Mouse (Mus musculus) cerebellum, postnatal 14 days (tissue): Measurements from ENCODE around the gene Ank2.

Source experiments
- DNase-seq, 2 experiments: peaks; one replicate each; pipeline ENCODE4 v3.0.0; 2021; ENCODE audit warnings: mixed read lengths in 2 of 2

Gene Ank2

GRCm38 (mm10) chr3:127108481-127108880, 390.7 kb downstream of the Ank2 start:
- DNase-seq, result no peak

GRCm38 (mm10) chr3:127107281-127107680, 391.9 kb downstream of the Ank2 start:
- peak; percentile 73 to 77 for DNase-seq

GRCm38 (mm10) chr3:127101326-127101725, 397.8 kb downstream of the Ank2 start:
- no peak for DNase-seq

GRCm38 (mm10) chr3:127097745-127098144, 401.4 kb downstream of the Ank2 start:
- peak; percentile 41 to 52 for DNase-seq

GRCm38 (mm10) chr3:127097106-127097505, 402.0 kb downstream of the Ank2 start:
- no peak for DNase-seq

GRCm38 (mm10) chr3:127093631-127094030, 405.5 kb downstream of the Ank2 start:
- DNase-seq, result no peak

GRCm38 (mm10) chr3:127087574-127087973, 411.6 kb downstream of the Ank2 start:
- no peak for DNase-seq

- no peak for DNase-seq
Observed at GRCm38 (mm10) chr3:127086834-127087506, 412.2 kb downstream of the Ank2 start.

GRCm38 (mm10) chr3:127077369-127077768, 421.8 kb downstream of the Ank2 start:
- DNase-seq, result no peak

GRCm38 (mm10) chr3:127075531-127076280, 423.4 kb downstream of the Ank2 start:
- peak; percentile 89 to 93 for DNase-seq

- DNase-seq, result peak; percentile 85 to 86
Observed at GRCm38 (mm10) chr3:127071471-127071870, 427.7 kb downstream of the Ank2 start.

GRCm38 (mm10) chr3:127063654-127064386, 435.3 kb downstream of the Ank2 start:
- no peak for DNase-seq

GRCm38 (mm10) chr3:127059671-127060070, 439.5 kb downstream of the Ank2 start:
- DNase-seq, result no peak

- DNase-seq, result no peak
Observed at GRCm38 (mm10) chr3:127041288-127041687, 457.9 kb downstream of the Ank2 start.

GRCm38 (mm10) chr3:127038570-127038969, 460.6 kb downstream of the Ank2 start:
- peak in 1 of 2 experiments; percentile 30 for DNase-seq

- no peak for DNase-seq
Observed at GRCm38 (mm10) chr3:127036118-127036517, 463.0 kb downstream of the Ank2 start.

- DNase-seq, result no peak
Observed at GRCm38 (mm10) chr3:127035540-127035939, 463.6 kb downstream of the Ank2 start.

- DNase-seq, result no peak
Observed at GRCm38 (mm10) chr3:127034983-127035382, 464.2 kb downstream of the Ank2 start.

- no peak for DNase-seq
Observed at GRCm38 (mm10) chr3:127023992-127024391, 475.2 kb downstream of the Ank2 start.

GRCm38 (mm10) chr3:127020167-127020566, 479.0 kb downstream of the Ank2 start:
- DNase-seq, result no peak

- no peak for DNase-seq
Observed at GRCm38 (mm10) chr3:127019728-127020127, 479.4 kb downstream of the Ank2 start.

GRCm38 (mm10) chr3:127019109-127019508, 480.0 kb downstream of the Ank2 start:
- no peak for DNase-seq

GRCm38 (mm10) chr3:127017523-127017922, 481.6 kb downstream of the Ank2 start:
- no peak for DNase-seq

GRCm38 (mm10) chr3:127015596-127015995, 483.6 kb downstream of the Ank2 start:
- no peak for DNase-seq
